Mouse (Mus musculus) stomach, embryonic 15.5 days (tissue): ENCODE results near the gene Olfr1408. TPM values are rescaled to one million over a fixed set of nuclear protein-coding genes. Genes with fewer than 3 reads are reported as not detected.

Source experiments
- ATAC-seq: fragments of 200-750 bp; cut with Nextera tagmentation; 2 replicates; pipeline ENCODE4 v1.8.0; 2017; ENCODE audit warnings: low read depth, moderate number of reproducible peaks, moderate TSS enrichment; ENCODE audit not compliant: insufficient read depth, low FRiP score
- H3K27ac ChIP-seq: fragments of 300-500 bp; sonication (generic); 2 replicates; pipeline ENCODE4 v1.5.1; 2015; ENCODE audit warnings: mild to moderate bottlenecking, inconsistent platforms
- H3K27me3 ChIP-seq: fragments of 300-500 bp; sonication (generic); replicated peaks from 2 replicates; pipeline ENCODE4 v1.6.1; 2015; ENCODE audit warnings: inconsistent platforms
- H3K36me3 ChIP-seq: fragments of 300-500 bp; sonication (generic); 2 replicates; pipeline ENCODE4 v1.6.1; 2015; ENCODE audit warnings: inconsistent platforms
- H3K4me1 ChIP-seq: fragments of 300-500 bp; sonication (generic); 2 replicates; pipeline ENCODE4 v1.6.1; 2015; ENCODE audit warnings: inconsistent platforms
- H3K4me2 ChIP-seq: fragments of 300-500 bp; sonication (generic); 2 replicates; pipeline ENCODE4 v1.6.1; 2015; ENCODE audit warnings: mild to moderate bottlenecking, inconsistent platforms
- H3K4me3 ChIP-seq: fragments of 300-500 bp; sonication (generic); replicated peaks from 2 replicates; pipeline ENCODE4 v1.5.1; 2015; ENCODE audit warnings: inconsistent platforms
- H3K9ac ChIP-seq: fragments of 300-500 bp; sonication (generic); 2 replicates; pipeline ENCODE4 v1.6.1; 2015; ENCODE audit warnings: inconsistent platforms
- H3K9me3 ChIP-seq: fragments of 300-500 bp; sonication (generic); 2 replicates; pipeline ENCODE4 v1.6.1; 2016; ENCODE audit warnings: inconsistent platforms
- WGBS: fragments of 180-500 bp; shearing (Covaris S2); methylation state at CpG from one replicate; pipeline ENCODE4 v1.1.7; 2015; 5-methylcytosine and 5-hydroxymethylcytosine counted together
- polyA plus RNA-seq: library from polyadenylated mRNA; unstranded; fragments of >200 nt; fragmentation: Nextera tagmentation; extraction: Ambion mirVana; gene quantifications from 2 replicates; pipeline ENCODE4 v1.2.1, GENCODE M21; 2015

The Olfr1408 gene
- polyA plus RNA-seq: not detected in 2 replicates

DNA sequence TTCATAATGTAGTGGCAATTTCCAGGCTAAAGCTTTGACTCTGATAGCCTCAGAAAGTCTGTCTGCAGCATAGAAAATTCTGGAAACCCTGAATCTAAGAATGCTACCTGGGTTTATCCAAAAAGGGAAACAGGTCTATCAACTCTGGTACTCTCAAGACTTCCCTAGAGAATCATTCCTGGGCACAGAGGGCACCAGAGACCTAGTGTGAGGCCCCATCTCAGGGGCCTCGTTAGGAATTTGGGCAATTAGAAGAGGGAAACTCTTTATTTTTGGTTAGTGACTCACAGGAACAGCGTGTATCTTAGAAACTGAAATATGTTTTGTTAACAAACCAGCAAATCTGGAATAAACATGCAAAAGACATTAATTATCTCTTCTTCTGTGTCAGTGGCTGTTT is at the start of gene Olfr1408:
TSS of gene Olfr1408 (minus strand) at position 101 of the 400 bp plus-strand sequence.
- Histone ChIP-seq H3K27me3 (no peaks in the 10 kb centered on the region), H3K36me3 (no peaks in the 10 kb centered on the region), H3K4me3 (no peak within 1 kb of the TSS), H3K9me3 (no peaks in the 10 kb centered on the region), H3K4me1 (no peaks in the 10 kb centered on the region), H3K4me2 (no peak within 1 kb of the TSS), H3K27ac (no peak within 1 kb of the TSS), H3K9ac (no peak within 1 kb of the TSS)
- 65% methylated on average over 2 of the region's 2 CpGs for WGBS
- ATAC-seq: no peak

DNA sequence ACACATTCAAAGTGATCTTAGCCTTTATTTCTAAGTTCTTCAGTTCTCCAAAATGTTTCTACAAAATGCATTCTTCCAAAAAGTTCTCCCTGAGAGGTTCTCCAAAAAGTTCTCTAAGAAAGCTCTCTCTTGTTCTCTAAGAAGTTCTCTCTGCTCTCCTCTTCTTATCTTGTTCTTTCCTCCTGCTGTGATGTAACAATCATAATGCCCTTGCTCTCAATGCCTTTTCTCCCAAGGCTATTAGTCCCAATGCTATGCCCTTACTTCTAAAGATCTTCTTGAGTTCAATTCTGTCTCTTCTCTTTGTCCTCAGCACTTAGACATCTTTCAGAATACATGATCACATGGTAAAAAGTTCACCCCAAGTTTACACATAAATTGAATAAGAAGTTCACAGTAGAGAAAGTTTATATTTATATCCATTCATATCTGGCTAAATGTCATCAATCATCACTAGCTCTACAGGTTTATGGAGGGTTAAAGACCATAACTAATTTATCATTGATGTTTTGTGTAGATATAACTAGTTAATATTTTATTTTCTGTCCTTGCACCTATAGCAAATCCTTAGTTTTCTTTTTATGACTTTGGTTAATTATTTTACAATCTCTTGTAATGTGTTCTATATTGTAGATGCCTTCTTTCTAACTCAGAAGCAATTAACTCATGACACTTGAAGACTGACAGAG is 37.1 kb upstream of the Olfr1408 start:
- Histone ChIP-seq H3K27ac (no peak overlapping the region), H3K9ac (no peak overlapping the region), H3K4me1 (no peaks in the 10 kb centered on the region), H3K9me3 (no peaks in the 10 kb centered on the region), H3K4me2 (no peak overlapping the region), H3K4me3 (no peak overlapping the region), H3K27me3 (no peaks in the 10 kb centered on the region), H3K36me3 (no peaks in the 10 kb centered on the region)
- no peak for ATAC-seq

Other genes with a start within 250 kb of the Olfr1408 start
- 3.9 and 6.1 TPM in 2 replicates for gene Apcs, start 242.3 kb downstream of the Olfr1408 start, polyA plus RNA-seq
- gene Olfr16, start 187.0 kb downstream of the Olfr1408 start, polyA plus RNA-seq: not detected in 2 replicates
- gene Olfr1406, start 53.3 kb upstream of the Olfr1408 start, polyA plus RNA-seq: not detected in 2 replicates
- gene Olfr218, start 60.4 kb upstream of the Olfr1408 start, polyA plus RNA-seq: not detected in 2 replicates
- gene Olfr1404, start 75.0 kb upstream of the Olfr1408 start, polyA plus RNA-seq: not detected in 2 replicates
- gene Fcer1a, start 89.8 kb upstream of the Olfr1408 start, polyA plus RNA-seq: 0.26 TPM in 1 of 2 replicates, not detected in the other
- gene Olfr418, start 128.6 kb upstream of the Olfr1408 start, polyA plus RNA-seq: not detected in 2 replicates
- not detected in 2 replicates for gene Mptx2, start 140.4 kb upstream of the Olfr1408 start, polyA plus RNA-seq
- gene Ackr1, start 196.4 kb upstream of the Olfr1408 start, polyA plus RNA-seq: 2.8 and 7.4 TPM in 2 replicates
- gene Aim2, start 213.5 kb upstream of the Olfr1408 start, polyA plus RNA-seq: 2.3 and 3.3 TPM in 2 replicates
- 2.9 and 3.8 TPM in 2 replicates for gene Cadm3, start 230.3 kb upstream of the Olfr1408 start, polyA plus RNA-seq